Mouse (Mus musculus) bone marrow, adult 2 months (tissue): ENCODE results near the gene Sart3.

Experiments
- CTCF ChIP-seq: fragments of 200-500 bp; IDR thresholded peaks from 2 replicates; pipeline ENCODE4 v1.5.1; 2011; ENCODE audit warnings: low read length, control low read depth; ENCODE audit not compliant: control insufficient read depth, insufficient read depth
- POLR2A ChIP-seq: fragments of 200-500 bp; IDR thresholded peaks from 2 replicates; pipeline ENCODE4 v1.6.1; 2011; ENCODE audit warnings: low read depth, mild to moderate bottlenecking, control low read depth, low read length, borderline replicate concordance; ENCODE audit not compliant: control insufficient read depth

DNA sequence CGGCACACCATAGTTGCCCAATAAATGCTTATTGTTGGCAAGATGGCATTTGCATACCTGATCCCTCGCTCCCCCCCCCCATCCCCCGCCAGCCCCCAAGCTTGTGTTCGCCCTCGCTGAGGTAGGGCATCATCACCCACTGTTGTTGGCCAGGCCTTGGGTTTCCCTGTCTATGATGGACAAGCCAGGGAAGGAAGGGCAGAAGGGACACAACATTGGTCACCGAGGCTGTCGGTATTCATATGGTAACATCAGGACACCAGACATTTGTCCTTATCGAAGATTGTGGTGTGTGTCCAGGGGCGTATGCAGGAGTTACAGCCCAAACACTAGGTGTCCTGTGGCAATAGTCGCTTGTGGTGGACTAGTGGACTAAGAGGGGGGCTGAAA lies 36.2 kb downstream of the Sart3 start:
- TF ChIP-seq POLR2A: no peak
- TF ChIP-seq CTCF: no peak
